Mouse (Mus musculus) hematopoietic stem cell, adult 5-6 weeks (primary cell): ENCODE results near the gene Zp3r. TPM values are rescaled to one million over a fixed set of nuclear protein-coding genes. Genes with fewer than 3 reads are reported as not detected.
A peak's percentile ranks its signal among the peaks of the same experiment; 100 is the strongest.
"Not testable (repeated sequence)": the region's sequence is repeated elsewhere in the genome, so short reads cannot be mapped to it uniquely, and the experiment has no call there.

ENCODE experiments used
- ATAC-seq, 2 experiments: fragments of 125-278 bp in 1 of 2; replicated peaks in 1 of 2; 2 replicates each; pipeline ENCODE4 v1.8.0; 2016 to 2017; ENCODE audit warnings: inconsistent platforms in 2 of 2, mild to moderate bottlenecking in 2 of 2, moderate number of reproducible peaks in 2 of 2, low read depth in 1 of 2, moderate TSS enrichment in 1 of 2; ENCODE audit not compliant: low FRiP score in 2 of 2, poor library complexity in 2 of 2, severe bottlenecking in 2 of 2, insufficient read depth in 1 of 2, low TSS enrichment in 1 of 2
- total RNA-seq: library from RNA; stranded (forward); fragments of 172-1452, 232-1000 nt; gene quantifications from 2 replicates; pipeline ENCODE4 v1.2.3, GENCODE M21; 2017

Gene Zp3r
- not detected in 2 replicates for total RNA-seq

GRCm38 (mm10) chr1:130629521-130629920 lies at the start of gene Zp3r:
Zp3r (minus strand) TSS chr1:130629621.
- no peak for ATAC-seq

- ATAC-seq: no peak
Observed at GRCm38 (mm10) chr1:130678551-130678950, 49.1 kb upstream of the Zp3r start.

GRCm38 (mm10) chr1:130663576-130663975 lies 34.2 kb upstream of the Zp3r start:
- not testable (repeated sequence) for ATAC-seq

GRCm38 (mm10) chr1:130661454-130661853 lies 32.0 kb upstream of the Zp3r start, which contains the start of gene C4bp:
C4bp (minus strand) TSS chr1:130661632.
- ATAC-seq: no peak

- ATAC-seq: not testable (repeated sequence)
Observed at GRCm38 (mm10) chr1:130659641-130660040, 30.2 kb upstream of the Zp3r start.

- no peak for ATAC-seq
Observed at GRCm38 (mm10) chr1:130644103-130644502, 14.7 kb upstream of the Zp3r start.

- ATAC-seq: no peak
Observed at GRCm38 (mm10) chr1:130640967-130641366, 11.5 kb upstream of the Zp3r start.

GRCm38 (mm10) chr1:130633761-130634410 lies 4.5 kb upstream of the Zp3r start:
- peak; percentile 88 to 95 for ATAC-seq

- ATAC-seq: no peak
Observed at GRCm38 (mm10) chr1:130633316-130633715, 3.9 kb upstream of the Zp3r start.

GRCm38 (mm10) chr1:130596291-130596690 lies 33.1 kb downstream of the Zp3r start:
- no peak for ATAC-seq

- ATAC-seq: no peak
Observed at GRCm38 (mm10) chr1:130588659-130589058, 40.8 kb downstream of the Zp3r start.

GRCm38 (mm10) chr1:130576389-130576788 lies 53.0 kb downstream of the Zp3r start:
- ATAC-seq: no peak

GRCm38 (mm10) chr1:130575962-130576361 lies 53.5 kb downstream of the Zp3r start:
- ATAC-seq: 0 out of 4 replicates have a peak, but pooled peaks of 1 of the 2 experiments have one; percentile 37

GRCm38 (mm10) chr1:130551407-130552249 lies 77.8 kb downstream of the Zp3r start:
- peak; percentile 9 to 18; a peak in 1 of 4 replicates for ATAC-seq

GRCm38 (mm10) chr1:130550242-130551167 lies 78.9 kb downstream of the Zp3r start:
- ATAC-seq: peak; percentile 79 to 80

GRCm38 (mm10) chr1:130549698-130550097 lies 79.7 kb downstream of the Zp3r start:
- ATAC-seq: no peak

GRCm38 (mm10) chr1:130549160-130549559 lies 80.3 kb downstream of the Zp3r start:
- peak; percentile 9 to 14; a peak in 2 of 4 replicates for ATAC-seq
